Comparison of ENCODE assay signal across 8 mouse cellular contexts in genomic region chr12:70113351-70113750, GRCm38 (mm10). TPM values are rescaled to one million over a fixed set of nuclear protein-coding genes. Genes with fewer than 3 reads are reported as not detected.
DNase-seq lines count a peak whose midpoint lies in the region; ATAC-seq and TF ChIP-seq lines count a peak whose summit lies in the region.

Gene Nin (minus strand): TSS chr12:70113717.

- peaks cover 24% of the 10 kb centered on the region for H3K79me2 ChIP-seq in myocyte (ENCODE audit: control insufficient read depth, insufficient read depth)

- TF ChIP-seq POLR2A in myocyte (IDR thresholded peaks at IDR 0.05; ENCODE audit: insufficient read length, low read depth), result no peak

- H3K9me3 ChIP-seq in kidney, embryonic 15.5 days (replicated peaks), result no peaks in the 10 kb centered on the region

- peaks cover 32% of the 10 kb centered on the region for H3K4me1 ChIP-seq in kidney, embryonic 15.5 days

- H3K27me3 ChIP-seq in kidney, embryonic 15.5 days, result 0 out of 2 replicates have a peak, but pooled peaks cover 3% of the 10 kb centered on the region
- no peaks in the 10 kb centered on the region for H3K27me3 ChIP-seq in myocyte (ENCODE audit: control insufficient read depth, insufficient read depth, insufficient read length)

- ATAC-seq in kidney, embryonic 15.5 days (replicated peaks; ENCODE audit: low FRiP score), result no peak

- peak within 1 kb of the TSS; percentile 94 for H3K4me2 ChIP-seq in kidney, embryonic 15.5 days
- H3K4me2 ChIP-seq in myocyte (ENCODE audit: low read depth), result no peak within 1 kb of the TSS

- H3K9ac ChIP-seq in kidney, embryonic 15.5 days, result no peak within 1 kb of the TSS

- H3K27ac ChIP-seq in kidney, embryonic 15.5 days, result peak within 1 kb of the TSS; percentile 91

- 0 out of 2 replicates have a peak within 1 kb of the TSS, but pooled peaks have one; percentile 86 for H3K4me3 ChIP-seq in kidney, embryonic 15.5 days (replicated peaks)
- H3K4me3 ChIP-seq in myocyte, result peak within 1 kb of the TSS; percentile 40

- DNase-seq in kidney, adult 9 months, result no peak
- no peak for DNase-seq in adrenal gland, postnatal 10 days
- no peak for DNase-seq in gastrocnemius, adult 18-20 months (ENCODE audit: low spot score)
- peak in 1 of 2 experiments; percentile 27 for DNase-seq in layer of hippocampus, postnatal 10 days (ENCODE audit: low spot score in 2 of 2)
- no peak for DNase-seq in kidney, postnatal 10 days
- DNase-seq in thymus, postnatal 10 days (ENCODE audit: low spot score in 2 of 2), result no peak

- WGBS in kidney, embryonic 15.5 days, result 64% methylated on average over 11 of the region's 11 CpGs

- no peaks in the 10 kb centered on the region for H3K36me3 ChIP-seq in kidney, embryonic 15.5 days
- no peaks in the 10 kb centered on the region for H3K36me3 ChIP-seq in myocyte (ENCODE audit: control insufficient read depth, insufficient read depth)

- H3ac ChIP-seq in myocyte (ENCODE audit: control insufficient read depth, insufficient read length), result no peak within 1 kb of the TSS

TF ChIP-seq in myocyte, 11 proteins besides CTCF, POLR2A, EP300 and RAD21:
- no peak for TF ChIP-seq MAX (IDR thresholded peaks at IDR 0.05; ENCODE audit: low read depth)
- no peak for TF ChIP-seq USF1 (IDR thresholded peaks at IDR 0.05; ENCODE audit: low read depth)
- no peak for TF ChIP-seq MYOG (IDR thresholded peaks at IDR 0.05; ENCODE audit: control insufficient read depth in 1 of 3, insufficient read depth in 1 of 3, insufficient read length in 2 of 3, low read depth in 2 of 3)
- no peak for TF ChIP-seq REST (IDR thresholded peaks at IDR 0.05; ENCODE audit: insufficient read depth, insufficient read length)
- no peak for TF ChIP-seq E2F4 (IDR thresholded peaks at IDR 0.05; ENCODE audit: insufficient read depth)
- no peak for TF ChIP-seq TCF3 (IDR thresholded peaks at IDR 0.05; ENCODE audit: insufficient read length, low read depth)
- TF ChIP-seq SRF (IDR thresholded peaks at IDR 0.05; ENCODE audit: control insufficient read depth, insufficient read length, low read depth), result no peak

RNA-seq across cellular contexts. Expression of gene Nin, which starts in this region (rescaled TPM):
- polyA plus RNA-seq in kidney, embryonic 15.5 days (2015; fragmentation: Nextera tagmentation; extraction: Ambion mirVana), result 13.5 and 13.9 TPM in 2 replicates
- total RNA-seq in adrenal gland, postnatal 10 days (2021), result 10 to 100 TPM; 29.5 to 38.3 TPM
- 10 to 100 TPM; 22.2 to 33.3 TPM for total RNA-seq in gastrocnemius, adult 18-20 months (2021)
- 10 to 100 TPM; 59.8 to 85.9 TPM for total RNA-seq in layer of hippocampus, postnatal 10 days (2021)
- polyA plus RNA-seq in myocyte (2012; fragmentation: generic; extraction: Trizol), result 5.0 TPM
